Mouse (Mus musculus): ENCODE measurements around the gene Tfcp2l1. TPM values are rescaled to one million over a fixed set of nuclear protein-coding genes. Genes with fewer than 3 reads are reported as not detected.

The Tfcp2l1 gene
- polyA plus RNA-seq, 1 experiment from 2014 or later: 0.17 TPM

- Histone ChIP-seq H3K9ac (ENCODE audit: low read length) (no peak overlapping the region), H3K9me3 (ENCODE audit: control insufficient read depth, low read length) (no peaks in the 10 kb centered on the region), H3K36me3 (ENCODE audit: control insufficient read depth, insufficient read depth, low read length) (no peaks in the 10 kb centered on the region), H3K4me1 (replicated peaks; ENCODE audit: control insufficient read depth, insufficient read depth, low read length) (0 out of 2 replicates have a peak, but pooled peaks cover 2% of the 10 kb centered on the region), H3K27me3 (ENCODE audit: control insufficient read depth, insufficient read depth, low read length) (no peaks in the 10 kb centered on the region), H3K4me3 (ENCODE audit: low read depth, low read length) (no peak overlapping the region), H3K4me2 (ENCODE audit: low read depth, low read length, severe bottlenecking) (no peak overlapping the region), H3K27ac (ENCODE audit: low read depth, low read length) (no peak overlapping the region)
- ATAC-seq (replicated peaks; ENCODE audit: low FRiP score) (no peak), DNase-seq (ENCODE audit: low spot score) (no peak)
Measured at GRCm38 (mm10) chr1:118667536-118667935, 39.8 kb downstream of the Tfcp2l1 start.

- no peak overlapping the region for H3K4me3 ChIP-seq (ENCODE audit: low read depth, low read length)
- ATAC-seq (replicated peaks; ENCODE audit: low FRiP score) (peak; percentile 46), DNase-seq (ENCODE audit: low spot score) (no peak)
- H3K36me3 ChIP-seq (ENCODE audit: control insufficient read depth, insufficient read depth, low read length): no peaks in the 10 kb centered on the region
- H3K9ac ChIP-seq (ENCODE audit: low read length): no peak overlapping the region
- H3K27ac ChIP-seq (ENCODE audit: low read depth, low read length): no peak overlapping the region
- H3K27me3 ChIP-seq (ENCODE audit: control insufficient read depth, insufficient read depth, low read length): no peaks in the 10 kb centered on the region
- WGBS: 16% methylated on average over 8 of the region's 8 CpGs
- 0 out of 2 replicates have a peak, but pooled peaks cover 2% of the 10 kb centered on the region for H3K4me1 ChIP-seq (replicated peaks; ENCODE audit: control insufficient read depth, insufficient read depth, low read length)
- no peaks in the 10 kb centered on the region for H3K9me3 ChIP-seq (ENCODE audit: control insufficient read depth, low read length)
- H3K4me2 ChIP-seq (ENCODE audit: low read depth, low read length, severe bottlenecking): no peak overlapping the region
Measured at GRCm38 (mm10) chr1:118672196-118672595, 44.5 kb downstream of the Tfcp2l1 start.

GRCm38 (mm10) chr1:118674176-118674575 is 46.4 kb downstream of the Tfcp2l1 start:
- no peak overlapping the region for H3K4me3 ChIP-seq (ENCODE audit: low read depth, low read length)
- 87% methylated on average over 4 of the region's 4 CpGs for WGBS
- DNase-seq (ENCODE audit: low spot score) (no peak), ATAC-seq (replicated peaks; ENCODE audit: low FRiP score) (no peak)
- H3K9me3 ChIP-seq (ENCODE audit: control insufficient read depth, low read length): no peaks in the 10 kb centered on the region
- no peak overlapping the region for H3K27ac ChIP-seq (ENCODE audit: low read depth, low read length)
- H3K36me3 ChIP-seq (ENCODE audit: control insufficient read depth, insufficient read depth, low read length): no peaks in the 10 kb centered on the region
- no peak overlapping the region for H3K4me2 ChIP-seq (ENCODE audit: low read depth, low read length, severe bottlenecking)
- 0 out of 2 replicates have a peak, but pooled peaks cover 2% of the 10 kb centered on the region for H3K4me1 ChIP-seq (replicated peaks; ENCODE audit: control insufficient read depth, insufficient read depth, low read length)
- no peak overlapping the region for H3K9ac ChIP-seq (ENCODE audit: low read length)
- no peaks in the 10 kb centered on the region for H3K27me3 ChIP-seq (ENCODE audit: control insufficient read depth, insufficient read depth, low read length)

GRCm38 (mm10) chr1:118681980-118682379 is 54.2 kb downstream of the Tfcp2l1 start:
- DNase-seq (ENCODE audit: low spot score) (no peak), ATAC-seq (replicated peaks; ENCODE audit: low FRiP score) (no peak)
- Histone ChIP-seq H3K9ac (ENCODE audit: low read length) (no peak overlapping the region), H3K36me3 (ENCODE audit: control insufficient read depth, insufficient read depth, low read length) (no peaks in the 10 kb centered on the region), H3K4me1 (replicated peaks; ENCODE audit: control insufficient read depth, insufficient read depth, low read length) (no peaks in the 10 kb centered on the region), H3K9me3 (ENCODE audit: control insufficient read depth, low read length) (no peaks in the 10 kb centered on the region), H3K27ac (ENCODE audit: low read depth, low read length) (no peak overlapping the region), H3K27me3 (ENCODE audit: control insufficient read depth, insufficient read depth, low read length) (no peaks in the 10 kb centered on the region), H3K4me3 (ENCODE audit: low read depth, low read length) (no peak overlapping the region), H3K4me2 (ENCODE audit: low read depth, low read length, severe bottlenecking) (no peak overlapping the region)
- WGBS: 55% methylated on average over 1 of the region's 1 CpGs

GRCm38 (mm10) chr1:118683686-118684085 is 55.9 kb downstream of the Tfcp2l1 start:
- H3K27me3 ChIP-seq (ENCODE audit: control insufficient read depth, insufficient read depth, low read length): no peaks in the 10 kb centered on the region
- no peaks in the 10 kb centered on the region for H3K4me1 ChIP-seq (replicated peaks; ENCODE audit: control insufficient read depth, insufficient read depth, low read length)
- H3K36me3 ChIP-seq (ENCODE audit: control insufficient read depth, insufficient read depth, low read length): no peaks in the 10 kb centered on the region
- H3K27ac ChIP-seq (ENCODE audit: low read depth, low read length): no peak overlapping the region
- no peak overlapping the region for H3K9ac ChIP-seq (ENCODE audit: low read length)
- no peak overlapping the region for H3K4me3 ChIP-seq (ENCODE audit: low read depth, low read length)
- H3K4me2 ChIP-seq (ENCODE audit: low read depth, low read length, severe bottlenecking): no peak overlapping the region
- 63% methylated on average over 4 of the region's 4 CpGs for WGBS
- H3K9me3 ChIP-seq (ENCODE audit: control insufficient read depth, low read length): no peaks in the 10 kb centered on the region
- DNase-seq (ENCODE audit: low spot score) (no peak), ATAC-seq (replicated peaks; ENCODE audit: low FRiP score) (no peak)

- no peaks in the 10 kb centered on the region for H3K36me3 ChIP-seq (ENCODE audit: control insufficient read depth, insufficient read depth, low read length)
- no peak overlapping the region for H3K4me2 ChIP-seq (ENCODE audit: low read depth, low read length, severe bottlenecking)
- no peak overlapping the region for H3K4me3 ChIP-seq (ENCODE audit: low read depth, low read length)
- 79% methylated on average over 10 of the region's 10 CpGs for WGBS
- H3K27ac ChIP-seq (ENCODE audit: low read depth, low read length): no peak overlapping the region
- no peaks in the 10 kb centered on the region for H3K4me1 ChIP-seq (replicated peaks; ENCODE audit: control insufficient read depth, insufficient read depth, low read length)
- ATAC-seq (replicated peaks; ENCODE audit: low FRiP score): no peak
- no peaks in the 10 kb centered on the region for H3K27me3 ChIP-seq (ENCODE audit: control insufficient read depth, insufficient read depth, low read length)
- no peak for DNase-seq (ENCODE audit: low spot score)
- no peaks in the 10 kb centered on the region for H3K9me3 ChIP-seq (ENCODE audit: control insufficient read depth, low read length)
- H3K9ac ChIP-seq (ENCODE audit: low read length): no peak overlapping the region
Measured at GRCm38 (mm10) chr1:118687726-118688125, 60.0 kb downstream of the Tfcp2l1 start.

GRCm38 (mm10) chr1:118689830-118690229 is 62.1 kb downstream of the Tfcp2l1 start:
- Histone ChIP-seq H3K4me2 (ENCODE audit: low read depth, low read length, severe bottlenecking) (no peak overlapping the region), H3K9me3 (ENCODE audit: control insufficient read depth, low read length) (no peaks in the 10 kb centered on the region), H3K27me3 (ENCODE audit: control insufficient read depth, insufficient read depth, low read length) (no peaks in the 10 kb centered on the region), H3K27ac (ENCODE audit: low read depth, low read length) (no peak overlapping the region), H3K4me3 (ENCODE audit: low read depth, low read length) (no peak overlapping the region), H3K36me3 (ENCODE audit: control insufficient read depth, insufficient read depth, low read length) (no peaks in the 10 kb centered on the region), H3K4me1 (replicated peaks; ENCODE audit: control insufficient read depth, insufficient read depth, low read length) (no peaks in the 10 kb centered on the region), H3K9ac (ENCODE audit: low read length) (no peak overlapping the region)
- WGBS: 52% methylated on average over 5 of the region's 5 CpGs
- DNase-seq (ENCODE audit: low spot score) (no peak), ATAC-seq (replicated peaks; ENCODE audit: low FRiP score) (no peak)

- DNase-seq (ENCODE audit: low spot score) (no peak), ATAC-seq (replicated peaks; ENCODE audit: low FRiP score) (no peak)
- Histone ChIP-seq H3K36me3 (ENCODE audit: control insufficient read depth, insufficient read depth, low read length) (no peaks in the 10 kb centered on the region), H3K27me3 (ENCODE audit: control insufficient read depth, insufficient read depth, low read length) (no peaks in the 10 kb centered on the region), H3K4me2 (ENCODE audit: low read depth, low read length, severe bottlenecking) (no peak overlapping the region), H3K4me1 (replicated peaks; ENCODE audit: control insufficient read depth, insufficient read depth, low read length) (no peaks in the 10 kb centered on the region), H3K4me3 (ENCODE audit: low read depth, low read length) (no peak overlapping the region), H3K27ac (ENCODE audit: low read depth, low read length) (no peak overlapping the region), H3K9me3 (ENCODE audit: control insufficient read depth, low read length) (no peaks in the 10 kb centered on the region), H3K9ac (ENCODE audit: low read length) (no peak overlapping the region)
- 72% methylated on average over 2 of the region's 2 CpGs for WGBS
Measured at GRCm38 (mm10) chr1:118694436-118694835, 66.7 kb downstream of the Tfcp2l1 start.

GRCm38 (mm10) chr1:118697906-118698305 is 70.2 kb downstream of the Tfcp2l1 start:
- Histone ChIP-seq H3K4me3 (ENCODE audit: low read depth, low read length) (no peak overlapping the region), H3K27me3 (ENCODE audit: control insufficient read depth, insufficient read depth, low read length) (no peaks in the 10 kb centered on the region), H3K4me1 (replicated peaks; ENCODE audit: control insufficient read depth, insufficient read depth, low read length) (no peaks in the 10 kb centered on the region), H3K4me2 (ENCODE audit: low read depth, low read length, severe bottlenecking) (no peak overlapping the region), H3K36me3 (ENCODE audit: control insufficient read depth, insufficient read depth, low read length) (no peaks in the 10 kb centered on the region), H3K9me3 (ENCODE audit: control insufficient read depth, low read length) (no peaks in the 10 kb centered on the region), H3K9ac (ENCODE audit: low read length) (no peak overlapping the region), H3K27ac (ENCODE audit: low read depth, low read length) (no peak overlapping the region)
- 81% methylated on average over 6 of the region's 6 CpGs for WGBS
- no peak for DNase-seq (ENCODE audit: low spot score)
- no peak for ATAC-seq (replicated peaks; ENCODE audit: low FRiP score)

All from forebrain, embryonic 11.5 days (tissue).